Mouse (Mus musculus) cerebellum, postnatal 25 days (tissue): Measurements from ENCODE around the gene Sult6b1.

Source experiments
- DNase-seq, 2 experiments: peaks; one replicate each; pipeline ENCODE4 v3.0.0; 2021; ENCODE audit warnings: mixed read lengths in 2 of 2

Sult6b1 gene

GRCm38 (mm10) chr17:78883291-78883690 is 23.5 kb downstream of the Sult6b1 start:
- no peak for DNase-seq

GRCm38 (mm10) chr17:78882401-78883112 is 24.2 kb downstream of the Sult6b1 start, which contains the start of gene Eif2ak2:
TSS of gene Eif2ak2 (minus strand) at chr17:78882573.
- peak; percentile 69 to 79 for DNase-seq

- peak in 1 of 2 experiments; percentile 19 for DNase-seq
Observed at GRCm38 (mm10) chr17:78881878-78882304, 24.9 kb downstream of the Sult6b1 start.

GRCm38 (mm10) chr17:78873886-78874285 is 32.9 kb downstream of the Sult6b1 start:
- no peak for DNase-seq

GRCm38 (mm10) chr17:78856243-78856642 is 50.5 kb downstream of the Sult6b1 start:
- DNase-seq: no peak

GRCm38 (mm10) chr17:78842271-78842928 is 64.4 kb downstream of the Sult6b1 start:
- DNase-seq: no peak

GRCm38 (mm10) chr17:78836056-78836455 is 70.7 kb downstream of the Sult6b1 start:
- no peak for DNase-seq

- peak; percentile 98 to 100 for DNase-seq
Observed at GRCm38 (mm10) chr17:78834856-78835835, 71.6 kb downstream of the Sult6b1 start, which contains the start of the genes Heatr5b and Gpatch11. TSS of gene Heatr5b (minus strand) at chr17:78835364. TSS of gene Gpatch11 (plus strand) at chr17:78835567.
